Mouse (Mus musculus) liver, postnatal 0 days (tissue): ENCODE data around the gene Asns.

ENCODE experiments used
- CTCF ChIP-seq: sonication (generic); IDR thresholded peaks from 2 replicates; pipeline ENCODE4 v1.5.1; 2016; ENCODE audit warnings: antibody characterized with exemption, low read depth
- EP300 ChIP-seq: IDR thresholded peaks from 2 replicates; pipeline ENCODE4 v1.6.1; 2016; ENCODE audit warnings: antibody characterized with exemption, low read depth, mild to moderate bottlenecking

DNA sequence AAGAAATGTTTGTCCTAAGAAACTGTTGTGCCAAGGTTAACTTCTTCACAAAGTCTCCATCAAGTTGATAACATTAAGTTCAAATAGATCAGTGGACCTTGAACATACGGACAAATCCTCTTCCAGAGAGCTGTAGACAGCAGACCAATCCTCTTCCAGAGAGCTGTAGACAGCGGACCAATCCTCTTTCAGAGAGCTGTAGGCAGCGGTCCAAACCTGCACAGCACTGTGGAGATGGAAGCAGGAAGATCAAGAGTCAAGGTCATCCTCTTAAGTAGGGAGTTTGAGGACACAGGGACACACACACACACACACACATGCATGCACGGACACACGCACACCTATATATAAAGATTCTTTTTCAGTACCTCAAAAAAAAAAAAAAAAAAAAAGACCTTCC lies 612 bp upstream of the Asns start:
- TF ChIP-seq CTCF, result no peak
- no peak for TF ChIP-seq EP300
